Mouse (Mus musculus) adipocyte (in vitro differentiated cells): Measurements from ENCODE around the gene Pink1.

Experiments used
- DNase-seq: peaks from one replicate; pipeline ENCODE4 v3.0.0-alpha.2; 2016; ENCODE audit warnings: low spot score

Gene Pink1

DNA sequence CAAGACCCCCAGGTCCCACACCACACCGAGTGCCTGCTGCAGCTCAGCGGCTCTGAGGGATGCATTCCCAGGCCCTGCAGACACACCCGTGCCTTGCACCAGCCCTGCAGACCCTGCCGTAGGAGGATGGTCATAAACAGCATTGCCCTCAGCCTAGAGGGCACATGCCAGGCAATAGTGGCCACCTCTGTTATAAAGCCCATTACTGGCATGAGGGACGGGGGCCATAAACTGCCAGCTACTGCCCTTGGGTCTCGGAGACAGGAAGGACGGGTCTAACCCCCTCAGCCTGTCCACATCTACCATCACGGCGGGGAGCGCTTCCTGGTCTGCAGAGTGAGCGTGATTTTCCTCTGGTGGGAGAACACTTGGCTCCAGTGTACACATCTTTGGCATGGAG lies 13.1 kb downstream of the Pink1 start:
- DNase-seq, result no peak

DNA sequence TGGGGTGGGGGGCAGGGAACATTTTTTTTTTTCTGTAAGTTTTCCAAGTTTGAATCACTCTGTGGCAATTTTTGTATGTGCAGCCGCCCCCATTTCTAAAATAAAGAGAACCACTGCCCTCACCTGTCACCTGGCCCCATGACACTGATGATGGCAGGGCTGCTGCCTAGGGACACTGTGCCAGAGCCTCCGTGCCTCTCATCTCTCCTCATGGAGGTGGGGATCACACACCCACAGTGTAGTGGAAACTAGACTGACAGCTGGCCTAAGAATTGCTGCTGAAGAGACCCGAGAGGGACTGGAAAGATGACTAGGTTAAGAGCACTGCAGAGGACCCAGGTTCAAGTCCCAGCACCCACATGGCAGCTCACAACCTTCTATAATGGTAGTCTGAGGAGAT lies 14.0 kb downstream of the Pink1 start:
- DNase-seq, result no peak

DNA sequence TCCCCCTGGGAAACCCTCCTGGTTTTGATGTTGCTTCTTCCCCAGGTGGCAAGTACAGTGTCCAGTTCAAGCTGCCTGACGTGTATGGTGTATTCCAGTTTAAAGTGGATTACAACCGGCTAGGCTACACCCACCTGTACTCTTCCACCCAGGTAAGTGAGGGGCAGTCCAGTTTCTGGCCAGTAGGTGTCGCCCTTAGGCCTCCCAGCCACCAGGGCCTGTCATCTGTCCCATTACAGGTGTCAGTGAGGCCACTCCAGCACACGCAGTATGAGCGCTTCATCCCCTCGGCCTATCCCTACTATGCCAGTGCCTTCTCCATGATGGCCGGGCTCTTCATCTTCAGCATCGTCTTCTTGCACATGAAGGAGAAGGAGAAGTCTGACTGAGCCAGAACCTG lies 14.5 kb downstream of the Pink1 start:
- DNase-seq, result no peak

DNA sequence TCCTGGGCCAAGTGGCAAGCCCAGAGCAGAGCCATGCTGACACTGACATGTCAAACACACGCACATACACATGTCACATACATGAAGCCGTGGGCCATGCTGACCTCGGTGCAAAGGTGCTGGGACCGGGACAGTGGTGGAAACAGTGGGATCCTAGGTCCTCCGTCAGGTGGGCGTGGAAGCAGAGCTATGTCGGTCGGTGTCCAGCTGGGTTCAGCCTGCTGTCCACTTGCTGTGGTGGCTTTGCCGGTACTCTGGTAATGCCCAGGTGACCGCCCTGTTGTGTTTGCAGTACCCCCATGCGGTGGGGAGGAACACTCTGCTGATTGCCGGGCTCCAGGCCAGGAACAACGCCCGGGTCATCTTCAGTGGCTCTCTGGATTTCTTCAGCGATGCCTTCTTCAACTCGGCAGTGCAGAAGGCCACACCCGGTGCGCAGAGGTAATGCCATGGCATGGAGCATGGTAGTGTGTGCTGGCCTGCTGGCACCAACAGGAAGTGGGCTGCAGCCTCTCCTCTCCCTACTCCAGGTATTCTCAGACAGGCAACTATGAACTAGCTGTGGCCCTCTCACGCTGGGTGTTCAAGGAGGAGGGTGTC lies 15.7 kb downstream of the Pink1 start:
- DNase-seq, result no peak

DNA sequence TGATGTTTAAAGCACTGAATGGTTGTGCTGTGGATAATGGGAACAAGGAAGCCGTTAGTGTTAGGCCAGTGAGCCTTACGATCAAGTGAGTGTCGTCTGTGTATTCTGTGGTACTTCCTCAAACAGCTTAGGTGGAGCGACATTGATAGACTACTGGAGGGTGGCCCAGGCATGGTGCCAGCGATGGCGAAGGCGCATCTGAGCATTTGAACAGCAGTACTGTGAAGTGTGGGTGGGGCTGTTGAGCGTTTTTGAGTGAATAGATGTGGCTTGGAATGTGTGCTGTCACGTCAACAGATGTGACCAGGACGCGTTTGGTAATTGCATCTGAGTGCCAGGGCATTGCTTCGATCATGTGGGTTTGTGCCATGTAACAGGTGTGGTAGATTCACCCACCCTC lies 18.4 kb downstream of the Pink1 start:
- DNase-seq, result no peak

DNA sequence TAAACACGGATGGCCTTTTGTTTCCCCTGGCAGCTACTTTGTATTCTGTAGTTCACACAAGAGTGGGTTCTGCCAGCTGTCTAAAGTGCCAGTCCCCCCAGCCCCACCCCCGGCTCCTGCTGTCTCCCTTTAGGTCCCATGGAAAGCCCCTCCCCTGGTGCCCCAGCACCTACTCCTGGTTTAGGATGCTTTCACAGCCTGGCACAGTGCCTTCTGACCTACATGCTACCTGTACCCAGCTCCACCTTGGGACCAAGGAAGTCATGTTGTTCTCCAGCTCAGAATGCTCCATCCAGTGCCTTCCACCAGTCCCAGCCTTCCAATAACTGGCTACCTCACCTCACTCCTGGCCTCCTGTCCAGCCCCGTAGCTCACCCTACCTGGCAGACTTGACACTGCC lies 19.1 kb downstream of the Pink1 start:
- no peak for DNase-seq

DNA sequence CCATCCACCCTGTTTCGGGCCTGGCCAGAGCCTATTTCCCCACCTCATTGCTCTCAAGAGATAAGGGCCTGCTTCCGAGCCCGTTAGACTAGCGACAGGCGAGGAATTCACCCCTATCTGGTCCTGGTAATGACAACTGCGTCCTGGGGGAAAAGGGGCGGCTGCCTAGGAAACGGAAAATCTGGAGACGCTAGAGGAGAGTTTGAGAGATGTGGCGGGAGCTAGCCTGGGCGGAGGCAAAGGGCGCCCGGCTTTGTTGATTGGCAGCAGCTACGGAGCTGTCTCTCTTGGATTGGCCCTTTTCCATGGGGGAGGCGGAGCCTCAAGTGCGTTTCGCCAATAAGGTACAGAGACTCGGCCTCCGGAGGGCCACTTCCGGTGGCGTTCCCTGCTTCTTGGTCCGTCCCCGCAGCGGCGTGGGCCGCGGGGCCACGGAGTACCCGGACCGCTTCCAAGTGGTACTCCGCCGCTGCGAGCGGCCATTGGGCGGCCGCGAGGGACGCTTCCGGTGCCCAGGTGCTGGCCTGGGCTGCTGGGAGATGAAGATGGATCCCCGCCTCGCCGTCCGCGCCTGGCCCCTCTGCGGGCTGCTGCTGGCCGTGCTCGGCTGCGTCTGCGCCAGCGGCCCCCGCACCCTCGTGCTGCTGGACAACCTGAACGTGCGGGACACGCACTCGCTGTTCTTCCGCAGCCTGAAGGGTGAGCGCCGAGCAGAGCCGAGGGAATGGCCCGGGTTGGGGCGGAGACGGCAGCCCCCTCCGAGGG lies 21.6 kb downstream of the Pink1 start, which contains the start of gene Ddost:
Gene Ddost (plus strand): TSS at position 391 of the 765 bp plus-strand sequence.
- peak; percentile 99 for DNase-seq

DNA sequence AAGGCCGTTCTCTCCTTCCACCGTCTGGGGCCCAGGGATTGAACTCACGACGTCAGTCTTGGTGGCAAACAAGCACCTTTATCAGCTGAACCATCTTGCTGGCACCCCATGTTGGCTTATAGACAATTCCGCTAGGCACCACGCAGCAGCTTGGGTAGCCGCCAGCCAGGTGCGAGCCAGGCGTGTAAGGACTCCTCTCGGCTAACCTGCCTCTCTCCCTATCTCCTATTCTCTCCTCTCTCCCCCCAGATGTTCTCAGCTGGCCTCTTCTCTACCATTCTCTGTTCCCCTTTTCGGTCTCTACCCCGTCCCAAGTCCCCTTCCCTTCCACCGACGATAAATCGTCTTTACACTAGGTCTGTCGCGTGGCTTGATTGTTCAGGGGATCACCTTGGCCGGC lies 22.4 kb downstream of the Pink1 start:
- no peak for DNase-seq

DNA sequence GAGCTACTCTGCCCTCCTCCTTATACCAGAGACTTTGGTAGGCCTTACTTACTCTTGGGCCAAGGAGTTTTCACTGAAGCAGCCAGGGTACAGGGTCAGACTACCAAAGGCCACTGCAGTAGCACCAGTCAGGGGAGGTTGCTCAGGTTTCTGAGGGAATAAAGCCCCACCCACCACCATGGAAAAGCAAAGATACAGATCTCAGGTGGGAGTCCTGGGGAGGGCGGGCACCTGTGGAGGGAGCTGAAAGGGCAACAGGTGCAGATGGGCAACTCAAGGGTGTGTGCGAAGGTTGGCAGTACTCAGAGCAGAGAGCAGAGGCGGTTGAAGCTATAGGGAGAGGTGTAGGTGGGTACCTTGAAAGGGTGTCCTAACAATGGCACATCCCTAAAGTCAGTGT lies 23.1 kb downstream of the Pink1 start:
- no peak for DNase-seq

DNA sequence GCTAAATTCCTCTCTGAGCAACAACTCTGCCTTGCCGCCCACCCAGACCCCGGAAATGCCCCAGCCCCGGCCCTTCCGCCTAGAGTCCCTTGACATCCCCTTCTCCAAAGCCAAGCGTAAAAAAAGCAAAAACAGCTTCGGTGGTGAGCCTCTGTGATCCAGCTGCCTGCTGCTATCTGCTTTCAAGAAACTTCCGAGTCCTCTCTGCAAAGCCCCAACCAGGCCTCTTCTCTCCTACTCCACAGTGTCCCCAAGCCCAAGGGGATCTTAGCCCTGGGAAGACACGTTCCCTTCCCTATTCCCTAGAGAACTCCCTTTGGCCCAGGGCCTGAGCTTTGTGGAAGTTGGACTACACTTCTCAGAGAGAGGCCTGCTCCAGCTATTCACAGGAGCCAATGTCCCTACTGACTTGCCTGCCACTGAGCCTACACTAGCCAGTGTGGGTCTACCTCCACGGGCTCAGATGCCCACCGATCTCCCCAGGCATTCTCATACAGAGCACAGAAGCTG lies 24.8 kb downstream of the Pink1 start:
- DNase-seq, result peak; percentile 43

DNA sequence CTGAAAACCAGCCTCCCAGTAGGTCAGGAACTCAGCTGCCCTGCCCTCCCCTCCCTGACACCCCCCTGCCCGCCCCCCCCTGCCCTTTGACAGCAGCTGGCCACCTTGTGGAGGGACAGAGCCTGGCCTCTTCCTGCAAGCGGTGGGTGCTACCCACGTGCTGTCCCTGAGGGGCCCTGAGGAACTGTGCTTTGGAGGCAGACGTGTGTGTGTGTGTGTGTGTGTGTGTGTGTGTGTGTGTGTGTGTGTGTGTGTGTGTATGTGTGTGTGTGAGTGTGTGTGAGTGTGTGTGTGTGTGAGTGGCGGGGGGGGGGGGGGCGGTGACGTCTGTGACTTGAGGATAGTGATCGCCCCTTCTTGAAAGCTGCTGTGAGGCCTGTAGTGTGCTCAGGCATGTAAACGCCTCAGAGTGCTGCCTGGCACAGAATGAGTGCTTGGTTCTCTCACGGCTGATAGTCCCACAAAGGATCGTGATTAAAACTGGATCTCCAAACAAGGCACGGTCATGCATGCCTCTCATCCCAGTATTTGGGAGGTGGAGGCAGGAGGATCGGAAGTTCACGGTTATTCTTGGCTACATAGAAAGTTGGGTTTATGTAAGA lies 32.1 kb downstream of the Pink1 start:
- DNase-seq, result no peak

DNA sequence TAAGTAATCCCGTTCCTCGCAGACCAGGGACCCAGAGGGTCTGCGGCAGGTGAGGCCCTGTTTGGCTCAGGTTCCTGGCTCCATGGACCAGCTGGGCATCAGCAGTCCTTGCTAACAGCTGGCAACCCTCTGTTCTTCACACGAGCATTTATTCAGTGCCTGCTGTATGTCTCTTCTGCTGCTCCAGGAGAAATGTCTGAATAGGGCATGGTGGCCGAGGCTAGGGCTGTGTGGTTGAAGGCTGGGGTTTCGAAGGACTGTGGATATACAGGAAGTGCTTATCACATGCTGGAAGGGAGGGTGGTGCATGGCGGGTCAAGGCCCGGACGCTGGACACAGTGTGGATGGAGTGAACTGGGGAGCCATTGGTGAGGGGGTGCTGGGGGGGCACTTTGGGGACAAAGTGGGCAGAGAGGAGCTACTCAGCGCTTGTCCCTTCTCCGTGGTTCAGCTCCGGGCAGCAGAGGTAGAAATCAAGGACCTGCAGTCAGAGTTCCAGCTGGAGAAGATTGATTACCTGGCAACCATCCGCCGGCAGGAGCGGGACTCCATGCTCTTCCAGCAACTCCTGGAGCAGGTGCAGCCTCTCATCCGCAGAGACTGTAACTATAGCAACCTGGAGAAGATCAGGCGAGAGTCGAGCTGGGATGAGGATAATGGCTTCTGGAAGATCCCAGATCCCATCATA lies 32.7 kb downstream of the Pink1 start:
- no peak for DNase-seq

DNA sequence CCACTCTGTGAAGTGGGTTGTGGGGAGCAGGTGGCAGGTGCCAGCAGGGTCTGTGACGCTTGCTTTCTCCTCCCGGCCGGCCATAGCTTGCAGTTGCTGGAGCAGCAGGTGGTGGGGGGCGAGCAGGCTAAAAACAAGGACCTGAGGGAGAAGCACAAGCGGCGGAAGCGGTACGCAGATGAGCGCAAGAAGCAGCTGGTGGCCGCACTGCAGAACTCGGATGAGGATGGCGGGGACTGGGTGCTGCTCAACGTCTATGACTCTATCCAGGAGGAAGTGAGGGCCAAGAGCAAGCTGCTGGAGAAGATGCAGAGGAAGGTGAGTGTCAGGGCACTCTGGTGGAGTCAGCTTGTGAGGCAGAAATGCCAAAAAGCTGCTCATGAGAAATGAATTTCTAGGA lies 34.1 kb downstream of the Pink1 start:
- DNase-seq, result no peak

DNA sequence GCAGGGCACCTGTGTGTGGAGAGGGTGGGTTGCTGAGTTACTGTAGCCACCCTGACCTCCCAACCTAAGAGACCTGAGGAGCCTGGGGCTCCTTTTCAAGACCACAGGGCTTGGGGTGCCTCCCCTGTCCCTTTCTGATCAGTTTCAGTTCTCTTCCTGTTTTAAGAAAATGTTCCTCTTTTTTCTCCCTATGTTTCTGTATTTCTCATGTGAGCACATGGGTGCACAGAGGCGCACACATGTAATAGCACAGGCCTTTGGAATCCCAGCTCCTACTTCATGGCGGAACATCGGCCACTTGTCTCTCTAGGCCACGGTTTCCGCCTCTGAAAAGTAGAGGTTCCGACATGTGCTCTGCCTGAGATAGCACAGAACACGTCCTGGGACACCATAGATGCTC lies 37.4 kb downstream of the Pink1 start:
- no peak for DNase-seq

DNA sequence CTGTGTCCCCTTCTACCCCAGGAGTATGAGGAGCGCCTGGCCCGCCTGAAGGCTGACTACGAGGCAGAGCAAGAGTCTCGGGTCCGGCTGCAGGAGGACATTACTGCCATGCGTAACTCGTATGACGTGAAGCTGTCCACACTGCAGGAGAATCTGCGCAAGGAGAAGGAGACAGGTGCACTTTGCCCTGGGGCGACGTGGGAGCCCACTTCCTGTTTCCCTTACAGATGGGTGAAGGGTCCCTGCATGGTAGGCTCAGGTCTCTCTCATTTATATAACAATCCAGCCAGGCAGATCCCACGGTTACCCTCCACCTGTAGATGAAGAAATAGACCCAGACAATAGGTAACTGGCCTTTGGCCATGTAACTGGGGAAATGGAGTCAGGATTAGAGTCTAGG lies 39.7 kb downstream of the Pink1 start:
- no peak for DNase-seq

DNA sequence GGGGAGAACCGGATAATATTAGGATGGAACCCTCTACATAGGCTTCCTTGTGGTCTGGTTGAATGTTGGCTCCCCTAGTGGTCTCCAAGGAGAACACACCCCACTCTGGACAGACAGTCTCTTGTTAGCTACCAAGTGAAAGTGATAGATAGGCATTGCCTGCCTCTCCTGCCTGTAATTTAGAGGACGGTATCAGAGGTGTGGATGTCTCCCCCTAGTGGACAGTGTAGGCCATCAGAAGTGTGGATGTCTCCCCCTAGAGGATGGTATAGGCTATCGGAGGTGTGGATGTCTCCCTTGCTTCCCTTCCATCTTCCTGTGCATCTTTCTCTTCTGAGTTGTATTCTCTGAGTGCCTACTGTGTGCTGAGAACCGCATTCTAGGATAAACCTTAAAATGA lies 43.3 kb downstream of the Pink1 start:
- DNase-seq, result peak; percentile 77

DNA sequence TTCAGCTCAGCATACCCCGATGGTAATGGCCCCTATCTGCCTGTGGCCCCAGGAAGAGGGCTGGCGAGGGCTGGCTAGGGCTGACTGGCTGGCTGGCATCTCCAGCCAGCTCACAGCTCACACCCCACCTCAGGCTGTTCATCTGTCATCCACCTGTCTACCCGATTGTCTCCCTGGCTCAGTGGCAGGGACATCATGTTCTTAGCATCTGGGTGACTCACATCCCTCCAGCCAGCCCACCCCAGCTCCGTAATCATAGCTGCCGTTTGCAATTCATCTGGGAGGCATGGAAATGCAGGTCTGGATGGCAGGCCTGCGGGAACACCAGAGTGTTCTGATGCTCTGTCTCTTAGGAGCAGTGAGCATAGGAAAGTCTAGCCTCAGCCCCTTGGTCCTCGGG lies 47.8 kb downstream of the Pink1 start:
- no peak for DNase-seq

DNA sequence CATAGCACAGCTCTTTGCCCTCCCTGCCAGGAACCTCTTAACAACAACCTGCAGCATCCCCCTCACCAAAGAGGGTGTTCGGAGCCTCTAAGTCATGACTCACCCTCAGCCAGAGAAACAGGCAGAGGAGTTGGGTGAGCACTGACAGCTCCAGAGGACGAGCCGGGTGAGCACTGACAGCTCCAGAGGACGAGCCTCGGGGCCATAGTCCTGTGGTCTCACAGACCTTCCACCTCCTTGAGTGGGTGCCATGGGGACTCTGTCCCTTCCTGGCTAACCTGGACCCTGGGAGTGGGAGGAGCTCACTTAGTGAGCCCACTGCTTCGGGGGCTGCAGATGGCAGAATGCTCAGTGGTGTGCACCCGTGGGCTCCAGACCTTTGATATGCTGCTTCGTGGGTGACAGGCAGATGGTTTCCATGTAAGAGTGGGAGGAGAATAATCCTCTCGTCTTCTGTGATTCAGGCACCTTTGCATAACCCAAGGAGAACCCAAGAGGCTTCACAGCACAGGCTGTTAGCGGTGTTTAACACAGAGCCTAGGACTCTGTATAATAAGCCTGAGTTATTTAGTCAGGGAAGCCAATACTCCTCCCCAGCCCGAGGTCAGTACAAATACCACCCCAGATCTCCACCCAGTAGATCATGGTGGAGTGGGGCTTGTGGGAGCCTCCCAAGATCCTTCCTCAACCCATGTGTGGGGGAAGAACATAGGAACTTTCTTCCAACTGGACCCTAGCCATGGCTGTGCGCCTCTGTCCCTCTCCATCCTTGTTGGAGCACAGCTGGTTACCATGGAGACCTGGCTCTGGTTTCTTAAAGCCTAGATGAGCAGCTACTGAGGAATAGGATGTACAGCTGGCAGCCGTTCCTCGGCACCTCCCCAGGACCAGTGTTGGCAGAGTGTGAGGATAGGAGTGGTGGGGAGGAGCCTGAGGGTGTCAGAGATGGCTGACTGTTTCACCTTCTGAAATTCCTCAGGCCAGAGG lies 53.8 kb downstream of the Pink1 start:
- DNase-seq, result peak; percentile 17

DNA sequence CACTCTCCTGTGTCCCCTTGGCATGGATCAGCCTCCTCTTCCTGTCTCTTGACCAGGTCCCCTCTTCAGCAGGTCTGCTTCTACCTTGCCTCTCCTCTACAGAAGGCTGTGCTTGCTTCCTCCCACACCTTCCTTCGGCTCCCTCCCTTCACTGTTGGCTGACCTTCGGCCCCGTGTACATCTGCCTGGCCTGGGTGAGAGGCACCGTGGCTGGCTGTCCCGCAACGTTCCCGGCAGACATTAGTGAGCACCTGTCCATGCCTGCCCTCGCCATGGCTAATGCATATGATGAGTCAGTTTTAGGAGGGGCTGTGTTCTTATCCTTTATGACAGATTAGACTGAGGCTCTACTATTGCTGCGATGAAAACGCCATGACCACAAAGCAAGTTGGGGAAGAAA lies 58.2 kb downstream of the Pink1 start:
- DNase-seq, result no peak
